Mouse (Mus musculus) thymus, adult 2 months (tissue): ENCODE results near the gene Cd274.

ENCODE experiments used
- CTCF ChIP-seq: fragments of 200-500 bp; IDR thresholded peaks from 2 replicates; pipeline ENCODE4 v1.5.1; 2012; ENCODE audit warnings: mild to moderate bottlenecking, control low read depth, low read length, moderate library complexity, borderline replicate concordance; ENCODE audit not compliant: control insufficient read depth, poor library complexity, insufficient read depth; ENCODE audit errors: extremely low read depth
- POLR2A ChIP-seq: fragments of 200-500 bp; IDR thresholded peaks from 2 replicates; pipeline ENCODE4 v1.6.1; 2012; ENCODE audit warnings: mild to moderate bottlenecking, low read length, control low read depth, moderate library complexity; ENCODE audit not compliant: control insufficient read depth, poor library complexity, insufficient read depth; ENCODE audit errors: extremely low read depth

GRCm38 (mm10) chr19:29396353-29396752, 29.1 kb downstream of the Cd274 start:
- TF ChIP-seq POLR2A (no peak), CTCF (no peak)
